Mouse (Mus musculus): Measurements from ENCODE around the gene Slc35a2.

Gene Slc35a2

DNA sequence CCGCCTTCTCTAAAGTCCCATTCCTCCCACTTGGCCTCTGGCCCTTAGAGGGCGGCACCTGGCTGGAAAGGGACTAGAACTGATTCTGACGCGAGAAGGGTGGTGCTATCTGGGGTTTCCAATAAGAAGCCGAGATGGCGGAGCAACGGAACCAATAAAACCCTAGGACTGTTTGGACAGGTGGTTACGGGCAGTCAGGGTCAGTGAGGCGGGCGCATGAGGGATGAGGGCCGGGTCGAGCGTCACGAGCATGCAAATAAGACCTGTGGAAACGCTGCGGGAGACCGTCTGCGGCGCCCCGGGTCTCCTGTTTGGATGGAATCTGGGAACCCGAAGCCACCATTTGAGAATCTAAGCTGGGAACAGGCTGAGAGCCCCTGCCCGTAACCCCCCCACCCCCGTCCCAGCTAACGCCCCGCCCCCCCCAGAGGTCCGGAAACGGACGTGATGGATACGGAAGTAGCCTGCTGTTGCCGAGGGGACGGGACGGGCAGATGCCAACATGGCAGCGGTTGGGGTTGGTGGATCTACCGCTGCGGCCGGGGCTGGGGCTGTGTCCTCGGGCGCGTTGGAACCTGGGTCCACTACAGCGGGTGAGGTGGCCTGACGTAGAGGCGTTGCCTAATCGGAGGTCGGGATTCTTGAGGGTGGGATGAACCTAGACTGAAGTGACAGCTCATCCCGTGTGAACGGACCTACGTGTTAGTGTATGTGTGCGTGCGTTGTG is at the start of gene Slc35a2:
Gene Slc35a2, plus strand, starts transcription at position 188 of the 727 bp plus-strand sequence.
- in situ Hi-C loops (cut with MboI; ENCODE audit: low sequenced_read_pairs) = no loop called here

DNA sequence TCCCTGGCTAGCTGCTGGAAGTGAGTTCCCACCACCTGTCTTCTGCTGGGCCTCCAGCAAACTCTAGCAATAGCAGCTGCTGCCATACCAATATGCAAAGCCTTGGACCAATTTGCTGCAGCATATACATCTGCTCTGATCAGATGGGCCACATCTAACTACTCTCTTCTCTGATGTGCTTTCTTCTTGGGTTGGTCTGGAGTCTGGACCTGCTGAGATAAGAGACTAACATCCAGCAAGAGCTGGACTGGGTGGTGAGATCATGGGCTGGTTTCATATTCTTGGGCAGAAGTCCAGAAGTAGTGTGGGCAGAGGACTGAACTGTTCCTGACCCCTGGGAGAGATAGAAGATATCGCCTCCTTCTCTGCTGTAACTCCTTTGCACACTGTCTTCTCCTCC is 46.7 kb upstream of the Slc35a2 start:
- in situ Hi-C loops (cut with MboI; ENCODE audit: low sequenced_read_pairs) = no loop called here

DNA sequence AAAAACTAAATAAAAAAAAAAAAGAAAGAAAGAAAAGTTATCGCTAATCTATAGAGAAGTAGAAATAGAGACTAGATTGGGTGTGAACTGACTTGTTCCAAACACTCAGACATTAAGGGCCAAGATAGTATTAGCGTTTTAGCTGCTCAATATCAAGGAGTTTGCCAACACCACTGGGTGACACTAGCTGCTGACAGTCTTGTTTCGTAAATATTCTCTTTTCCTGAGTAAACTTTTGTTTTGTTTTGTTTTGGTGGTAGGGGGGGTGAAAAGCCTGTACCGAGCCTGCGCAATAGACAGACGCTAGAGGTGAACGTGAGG is 43.0 kb upstream of the Slc35a2 start:
- in situ Hi-C loops (cut with MboI; ENCODE audit: low sequenced_read_pairs) = no loop called here

DNA sequence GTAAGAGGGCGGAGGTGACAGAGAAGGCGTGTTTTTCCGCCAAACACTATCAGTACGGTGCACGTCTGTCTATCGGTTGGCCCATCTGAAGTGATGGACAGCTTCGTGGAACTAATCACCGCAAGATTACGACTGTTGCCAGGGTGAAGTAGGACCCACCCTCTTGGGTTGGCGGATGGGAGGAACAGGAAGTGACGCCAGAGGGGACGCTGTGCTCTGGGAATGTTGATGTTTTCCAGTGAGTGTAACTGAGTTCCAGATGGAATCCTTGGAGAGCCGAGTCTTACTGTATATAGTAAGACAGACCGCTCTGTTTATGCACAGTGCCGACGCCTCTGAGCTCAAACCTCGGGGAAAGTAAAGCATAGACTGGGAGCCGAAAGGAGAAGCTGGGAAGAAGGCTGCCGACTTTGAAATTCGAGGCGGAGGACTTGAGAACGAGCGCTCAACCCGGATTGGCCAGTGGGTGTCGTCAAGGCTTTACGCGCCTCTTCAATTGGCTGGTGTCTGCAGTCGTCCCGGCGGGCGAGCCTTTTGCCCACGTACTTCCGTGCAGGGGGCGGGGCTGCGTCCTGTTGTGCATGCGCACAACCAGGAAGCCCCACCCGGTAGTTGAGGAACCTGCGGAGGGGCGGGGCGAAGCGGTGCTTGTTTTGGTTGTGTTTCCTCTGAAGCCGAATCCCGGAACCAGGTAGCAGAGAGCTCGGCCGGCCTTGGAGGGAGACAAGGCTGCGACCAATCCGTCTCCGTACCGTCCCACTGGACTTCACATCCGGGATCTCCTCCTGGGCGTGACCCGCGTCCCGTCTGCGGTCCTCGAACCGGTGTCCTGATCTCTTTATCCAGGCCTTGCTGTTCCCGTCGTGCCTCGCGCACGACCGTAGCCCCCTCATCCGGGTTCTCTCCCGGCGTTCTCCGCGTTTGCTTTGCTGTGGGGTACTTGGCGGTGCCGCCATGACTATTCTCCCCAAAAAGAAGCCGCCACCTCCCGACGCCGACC is 42.4 kb upstream of the Slc35a2 start, which contains the start of gene Otud5:
Gene Otud5, plus strand, starts transcription at position 202 of the 1,000 bp plus-strand sequence.
- in situ Hi-C loops (cut with MboI; ENCODE audit: low sequenced_read_pairs) = no loop called here

DNA sequence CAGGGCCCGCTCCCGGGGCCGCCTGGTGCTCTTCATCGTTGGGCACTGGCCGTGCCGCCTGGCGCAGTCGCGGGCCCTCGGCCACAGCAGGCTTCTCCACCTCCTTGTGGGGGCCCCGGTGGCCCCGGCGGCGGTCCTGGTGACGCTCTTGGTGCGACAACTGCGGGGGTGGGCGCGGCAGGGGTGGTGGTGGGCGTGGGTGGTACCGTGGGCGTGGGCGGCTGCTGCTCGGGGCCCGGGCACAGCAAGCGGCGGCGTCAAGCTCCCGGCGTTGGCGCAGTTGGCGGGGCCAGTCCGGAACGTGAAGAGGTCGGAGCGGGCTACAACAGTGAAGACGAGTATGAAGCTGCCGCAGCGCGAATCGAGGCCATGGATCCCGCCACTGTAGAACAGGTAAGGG is 41.5 kb upstream of the Slc35a2 start:
- in situ Hi-C loops (cut with MboI; ENCODE audit: low sequenced_read_pairs) = no loop called here

DNA sequence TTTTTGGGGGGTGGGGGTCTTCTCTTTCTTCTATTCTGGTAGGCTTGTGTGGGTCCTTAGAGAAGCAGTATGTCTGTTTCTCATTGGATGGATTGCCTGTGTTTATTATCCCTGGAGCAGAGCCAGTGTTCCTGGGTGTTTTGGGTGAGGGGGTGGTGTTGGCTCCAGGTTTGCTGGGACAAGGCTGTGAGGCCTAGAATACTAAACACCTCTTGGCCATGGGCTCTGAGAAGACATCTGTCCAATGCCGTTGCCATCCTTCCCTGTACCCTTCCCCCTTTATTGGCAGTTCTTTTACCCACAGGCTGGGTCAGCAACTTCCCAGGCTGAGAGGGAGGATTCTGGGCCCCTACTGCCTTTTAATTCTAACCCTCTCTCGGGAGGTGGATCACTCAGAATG is 36.0 kb upstream of the Slc35a2 start:
- in situ Hi-C loops (cut with MboI; ENCODE audit: low sequenced_read_pairs) = no loop called here

DNA sequence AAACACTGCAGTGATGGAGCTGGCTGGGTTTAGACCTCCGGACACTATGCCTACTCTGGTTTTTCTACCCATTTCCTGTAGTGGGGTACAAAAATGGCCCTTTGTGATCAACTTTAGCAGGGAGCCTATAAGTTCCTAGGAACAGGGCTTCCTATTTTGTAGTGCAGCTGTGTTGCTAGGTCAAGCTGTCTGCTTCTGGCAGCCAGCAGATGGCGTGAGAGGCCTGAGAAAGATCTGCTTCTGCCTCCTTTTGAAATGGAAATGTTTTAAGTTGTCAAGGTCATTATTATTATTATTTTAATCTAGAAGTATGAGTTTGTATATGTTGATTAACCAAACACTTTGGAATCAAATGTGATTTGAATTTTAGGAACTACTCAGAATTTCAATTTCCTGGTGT is 29.2 kb upstream of the Slc35a2 start:
- in situ Hi-C loops (cut with MboI; ENCODE audit: low sequenced_read_pairs) = no loop called here

DNA sequence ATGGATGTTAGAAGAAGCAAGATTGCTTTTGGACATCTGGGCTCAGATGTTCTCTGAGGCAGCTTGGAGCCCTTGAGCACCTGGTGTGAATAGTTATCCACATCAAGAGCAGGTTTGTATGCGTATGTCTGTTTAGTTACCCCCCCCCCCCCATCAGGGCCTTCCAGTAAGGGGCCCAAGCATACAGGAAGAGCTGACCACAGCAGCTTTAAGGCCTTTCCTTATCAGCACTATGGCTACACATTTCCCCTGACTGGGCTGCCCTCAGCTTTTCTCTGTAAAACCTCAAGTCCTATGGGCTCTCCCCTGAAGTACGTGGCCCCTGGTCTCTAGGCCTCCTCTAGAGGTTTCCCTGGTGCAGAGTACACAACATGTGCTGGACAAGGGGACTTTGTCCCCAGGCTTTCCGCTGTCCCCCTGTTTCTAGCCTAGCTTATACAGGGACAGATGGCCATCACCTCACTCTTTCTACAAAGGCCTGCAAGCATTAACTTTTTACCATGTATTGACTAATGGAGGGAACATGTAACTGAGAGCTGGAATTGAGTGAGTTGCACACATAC is 24.6 kb upstream of the Slc35a2 start:
- in situ Hi-C loops (cut with MboI; ENCODE audit: low sequenced_read_pairs) = no loop called here

DNA sequence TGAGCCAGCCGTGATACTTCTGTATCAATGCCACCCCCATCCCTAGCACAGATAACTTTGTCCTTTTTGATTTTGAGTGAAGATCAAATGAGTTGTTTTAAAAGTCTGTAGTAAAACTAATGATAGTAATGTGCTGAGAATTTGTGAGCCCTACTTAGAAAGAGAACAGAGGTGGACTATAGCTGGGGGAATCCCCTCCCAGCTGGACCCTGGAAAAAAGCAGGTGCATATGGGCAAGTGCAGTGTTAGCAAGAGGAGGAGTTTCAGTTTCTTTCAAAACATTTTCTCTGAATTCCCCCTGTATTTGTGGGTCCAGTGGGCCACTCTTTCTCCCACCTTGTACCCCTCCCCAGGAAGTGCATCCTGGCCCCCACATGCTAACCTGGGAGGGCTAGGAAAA is 20.6 kb upstream of the Slc35a2 start:
- in situ Hi-C loops (cut with MboI; ENCODE audit: low sequenced_read_pairs) = no loop called here

DNA sequence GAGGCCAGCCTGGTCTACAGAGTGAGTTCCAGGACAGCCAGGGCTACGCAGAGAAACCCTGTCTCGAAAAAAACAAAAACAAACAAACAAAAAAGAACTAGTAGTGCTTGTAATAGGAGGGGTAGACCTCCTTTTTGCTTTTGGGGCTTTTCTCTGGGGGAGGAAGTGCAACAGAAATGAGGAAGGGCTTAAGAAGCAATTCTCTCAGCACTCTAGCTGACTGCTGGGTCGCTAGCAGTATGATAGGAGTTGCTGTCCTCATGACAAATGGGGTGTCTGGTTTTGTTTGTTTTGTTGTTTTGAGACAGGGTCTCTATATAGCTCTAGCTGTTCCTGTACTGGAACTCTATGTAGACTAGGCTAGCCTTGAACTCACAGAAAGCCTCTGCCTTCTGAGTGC is 19.3 kb upstream of the Slc35a2 start:
- in situ Hi-C loops (cut with MboI; ENCODE audit: low sequenced_read_pairs) = no loop called here

DNA sequence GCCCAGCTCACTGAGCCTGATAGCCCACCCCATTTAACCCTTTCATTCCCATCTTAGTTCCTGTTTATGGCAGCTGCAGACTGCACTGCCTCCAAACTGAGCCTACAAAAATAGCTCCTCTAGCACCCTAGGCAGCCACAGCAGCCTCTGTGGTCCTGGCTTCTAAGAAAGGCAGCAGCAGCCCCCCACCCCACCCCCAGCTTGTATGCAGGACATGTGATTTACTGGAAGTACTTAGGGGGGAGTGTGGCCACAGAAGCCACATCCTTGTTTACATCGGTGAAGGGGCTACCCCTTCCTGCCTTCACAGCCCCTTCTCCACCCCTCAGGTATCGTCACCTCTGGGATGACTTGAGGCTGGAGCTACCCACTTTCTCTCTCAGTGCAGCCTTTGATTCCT is 18.5 kb upstream of the Slc35a2 start:
- in situ Hi-C loops (cut with MboI; ENCODE audit: low sequenced_read_pairs) = no loop called here

DNA sequence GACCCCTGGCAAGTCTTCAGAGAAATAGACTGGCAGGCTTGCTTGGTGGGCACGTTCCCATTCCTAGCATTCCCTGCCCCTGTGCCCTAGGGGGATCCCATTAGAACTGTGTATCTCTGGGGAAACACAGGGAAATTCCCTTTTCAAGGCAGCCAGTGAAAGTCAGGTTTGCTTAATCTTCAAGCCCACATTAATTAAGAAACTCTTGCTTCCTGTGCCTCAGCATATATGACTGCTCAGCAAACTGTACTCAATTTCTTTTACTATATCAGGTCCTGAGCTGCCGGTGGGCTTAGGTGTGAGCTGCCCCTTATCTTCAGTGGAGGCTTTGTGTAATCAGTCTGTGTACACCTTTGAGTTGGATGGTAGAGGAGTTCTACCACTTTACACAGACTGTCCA is 18.0 kb upstream of the Slc35a2 start:
- in situ Hi-C loops (cut with MboI; ENCODE audit: low sequenced_read_pairs) = no loop called here

DNA sequence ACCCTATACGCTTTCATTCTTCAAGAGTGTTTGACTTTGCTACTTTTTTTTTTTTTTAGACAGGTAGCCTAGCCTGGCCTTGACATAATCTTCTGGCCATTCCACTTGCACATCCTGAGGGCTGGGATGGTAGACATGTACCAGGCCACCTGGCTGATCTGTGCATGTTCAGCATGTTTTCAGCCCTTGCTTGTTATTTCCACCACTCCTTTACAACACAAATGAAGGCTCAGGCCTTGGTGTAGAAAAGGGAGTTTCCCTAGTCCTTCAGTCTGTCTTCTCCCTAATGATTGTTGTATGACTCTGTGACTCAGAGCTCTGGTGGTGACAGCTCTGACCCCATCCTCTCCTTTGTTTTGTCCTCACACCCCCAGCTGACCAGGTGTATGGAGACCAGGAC is 16.7 kb upstream of the Slc35a2 start:
- in situ Hi-C loops (cut with MboI; ENCODE audit: low sequenced_read_pairs) = no loop called here

DNA sequence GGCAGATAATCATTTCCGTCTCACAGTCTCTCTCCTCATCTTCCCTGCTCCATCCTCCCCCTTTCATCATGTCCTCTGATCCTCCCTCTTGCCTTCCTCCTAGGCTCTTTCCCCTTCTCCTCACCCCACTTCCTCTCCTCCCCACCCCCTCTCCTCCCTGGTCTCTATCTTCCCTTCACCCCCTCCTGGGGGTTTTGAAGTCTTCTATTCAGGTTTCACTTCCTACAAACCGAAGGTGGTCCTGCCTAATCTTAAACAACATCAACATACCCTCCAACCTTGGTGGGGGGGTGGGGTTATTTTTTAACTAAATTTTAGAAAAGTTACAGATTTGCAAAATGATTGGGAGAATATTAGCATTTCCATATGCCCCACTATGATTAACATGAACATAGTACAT is 15.3 kb upstream of the Slc35a2 start:
- in situ Hi-C loops (cut with MboI; ENCODE audit: low sequenced_read_pairs) = no loop called here

DNA sequence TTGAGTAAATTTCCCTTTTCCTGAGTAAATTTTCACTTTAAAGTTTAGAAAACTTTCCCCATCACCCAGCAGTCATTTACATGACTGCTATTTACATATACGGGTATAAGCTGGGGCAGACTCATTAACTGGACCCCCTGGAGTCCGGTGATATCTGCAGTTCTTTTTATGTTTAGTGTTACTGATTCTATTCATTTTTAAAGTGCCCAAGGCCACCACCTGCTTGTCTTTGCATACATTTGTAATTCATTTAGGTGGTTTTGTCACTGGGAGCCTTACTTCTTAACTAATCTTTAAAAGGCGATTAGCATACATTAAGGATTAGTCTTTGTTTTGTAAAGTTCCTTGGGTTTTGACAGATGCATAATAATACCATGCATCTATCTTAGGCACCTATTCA is 14.0 kb upstream of the Slc35a2 start:
- in situ Hi-C loops (cut with MboI; ENCODE audit: low sequenced_read_pairs) = no loop called here

DNA sequence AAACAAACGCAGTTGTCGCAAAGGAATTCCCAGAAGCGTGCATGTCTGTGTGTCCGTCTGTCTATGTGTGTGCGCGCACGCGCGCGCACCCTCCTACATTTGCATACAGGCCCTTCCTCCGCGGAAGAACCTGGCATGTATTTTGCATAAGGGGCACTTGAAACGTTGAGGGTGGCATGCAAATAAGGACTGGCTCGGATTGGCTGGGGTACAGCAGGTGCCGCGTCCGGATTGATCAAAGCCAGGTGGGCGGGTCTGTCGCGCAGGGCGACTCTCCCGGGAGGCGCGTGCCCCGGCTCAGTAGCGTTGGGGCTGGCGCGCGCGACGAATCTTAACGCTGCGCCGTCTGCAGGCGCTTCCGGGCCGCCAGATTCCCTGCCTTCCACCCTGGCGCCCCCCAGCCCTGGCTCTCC is 5.8 kb upstream of the Slc35a2 start, which contains the start of gene Pim2:
Gene Pim2, plus strand, starts transcription at position 256 of the 413 bp plus-strand sequence.
- in situ Hi-C loops (cut with MboI; ENCODE audit: low sequenced_read_pairs) = no loop called here

DNA sequence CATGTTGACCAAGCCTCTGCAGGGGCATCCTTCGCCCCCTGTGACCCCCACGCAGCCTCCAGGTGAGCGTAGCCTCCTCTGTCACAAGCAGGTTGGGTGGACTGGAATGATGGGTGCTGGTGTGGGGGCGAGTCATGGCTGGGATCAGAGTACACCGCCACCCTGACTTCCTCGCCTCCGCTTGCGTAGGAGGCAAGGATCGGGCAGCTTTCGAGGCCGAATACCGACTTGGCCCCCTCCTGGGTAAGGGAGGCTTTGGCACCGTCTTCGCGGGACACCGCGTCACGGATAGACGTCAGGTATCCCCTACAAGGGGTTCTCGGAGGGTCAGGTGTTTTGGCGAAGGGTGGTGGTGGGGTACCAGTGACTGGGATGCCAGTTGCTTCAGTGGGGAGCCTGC is 5.3 kb upstream of the Slc35a2 start:
- in situ Hi-C loops (cut with MboI; ENCODE audit: low sequenced_read_pairs) = no loop called here

DNA sequence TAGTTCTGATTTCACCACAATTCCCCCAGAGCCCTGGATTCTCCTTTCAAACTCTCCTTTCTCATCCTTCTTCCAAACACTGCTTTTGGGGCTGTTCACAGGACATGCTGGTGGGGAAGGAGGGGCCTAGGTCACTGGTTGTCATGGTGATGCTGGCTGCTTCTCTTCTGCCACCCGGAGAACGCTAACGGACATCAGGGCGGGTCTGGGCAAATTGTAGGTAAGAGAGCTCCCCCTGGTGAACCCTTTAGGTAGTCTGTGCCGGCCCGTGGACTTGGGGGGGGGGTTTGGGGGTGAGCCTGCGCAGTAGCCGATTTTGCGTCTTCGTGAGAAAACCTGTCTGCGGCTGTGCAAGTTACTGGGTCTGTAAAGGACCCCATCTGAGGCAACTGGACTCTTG is 4.0 kb upstream of the Slc35a2 start:
- in situ Hi-C loops (cut with MboI; ENCODE audit: low sequenced_read_pairs) = no loop called here

DNA sequence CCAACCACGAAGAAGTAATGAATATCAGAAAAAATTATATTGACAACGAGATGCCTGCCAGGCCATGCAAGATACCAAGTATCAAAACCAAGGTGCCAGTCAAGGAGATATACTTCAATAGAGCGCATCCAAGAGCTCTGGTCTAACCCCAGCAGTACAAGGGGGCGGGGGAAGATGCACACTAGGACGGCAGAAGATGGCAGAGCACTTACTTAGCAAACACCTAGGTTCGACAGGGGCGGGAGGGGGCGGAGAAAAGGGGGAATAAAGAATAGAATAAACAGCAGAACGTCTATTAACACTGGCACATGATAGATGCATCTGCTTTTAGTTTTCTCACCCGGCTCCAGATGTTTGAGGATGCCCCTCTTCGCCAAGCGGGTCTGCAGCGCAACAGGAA is 14.4 kb downstream of the Slc35a2 start:
- in situ Hi-C loops (cut with MboI; ENCODE audit: low sequenced_read_pairs) = no loop called here

DNA sequence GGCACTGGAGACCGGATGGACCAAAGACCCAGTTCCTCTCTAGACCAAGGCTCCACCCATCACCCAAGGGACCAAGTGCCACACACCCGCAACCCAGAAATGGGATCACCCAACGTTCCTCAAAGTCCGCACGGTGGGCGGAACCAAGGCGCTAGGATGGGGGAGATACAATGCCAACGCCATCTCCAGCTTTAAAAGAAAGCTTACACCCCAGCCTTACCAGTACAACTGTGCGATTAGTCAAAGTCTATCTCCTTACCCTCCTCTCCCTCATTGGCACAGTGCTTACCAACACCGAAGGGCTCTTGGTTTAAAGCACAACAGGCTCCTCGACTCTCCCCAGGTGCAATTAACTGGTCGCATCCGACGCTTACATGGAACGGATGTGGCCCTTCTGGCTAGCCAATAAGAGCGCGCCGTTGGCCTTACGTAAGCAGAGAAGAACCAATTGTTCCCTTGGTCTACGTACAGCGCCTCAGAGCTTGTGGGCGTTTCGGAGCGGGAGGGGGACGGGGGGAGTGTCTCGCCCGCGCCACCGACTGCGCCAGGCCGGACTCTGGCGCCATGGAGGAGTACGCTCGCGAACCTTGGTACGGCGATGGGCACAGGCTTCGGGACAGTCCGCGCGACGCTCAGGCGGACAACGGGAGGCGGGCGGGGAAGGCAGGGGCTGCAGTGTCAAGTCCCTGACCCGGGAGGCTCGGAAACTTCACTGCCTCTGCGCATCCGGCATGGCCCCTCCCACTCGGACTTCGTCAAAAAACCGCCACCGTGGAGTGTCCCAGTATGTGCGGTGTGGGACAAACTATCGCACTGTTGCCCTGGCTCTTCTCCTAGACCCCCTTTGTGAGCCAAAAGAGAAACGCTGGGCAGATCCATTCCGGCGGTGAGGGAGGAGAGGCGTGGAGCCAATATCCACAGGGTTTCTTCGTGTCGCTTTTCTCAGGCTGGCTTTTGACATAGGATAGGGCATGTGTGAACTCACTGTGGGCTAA is 15.3 kb downstream of the Slc35a2 start, which contains the start of the genes Pqbp1 and Timm17b:
Gene Pqbp1, minus strand, starts transcription at position 390 of the 995 bp plus-strand sequence.
Gene Timm17b, plus strand, starts transcription at position 478 of the 995 bp plus-strand sequence.
- in situ Hi-C loops (cut with MboI; ENCODE audit: low sequenced_read_pairs) = no loop called here

Data from CH12F3 (cell line).